Mouse (Mus musculus) heart, postnatal 4 days (tissue): Measurements from ENCODE around the gene Shisal2b. TPM values are rescaled to one million over a fixed set of nuclear protein-coding genes. Genes with fewer than 3 reads are reported as not detected.

Experiments used
- DNase-seq: peaks from one replicate; pipeline ENCODE4 v3.0.0; 2021
- total RNA-seq, 2 experiments: library from RNA; stranded (reverse); gene quantifications; 2 replicates each; pipeline ENCODE4 v1.2.3; 2021

Gene Shisal2b
- total RNA-seq, 2 experiments from 2014 or later = 0.20 to 0.38 TPM

DNA sequence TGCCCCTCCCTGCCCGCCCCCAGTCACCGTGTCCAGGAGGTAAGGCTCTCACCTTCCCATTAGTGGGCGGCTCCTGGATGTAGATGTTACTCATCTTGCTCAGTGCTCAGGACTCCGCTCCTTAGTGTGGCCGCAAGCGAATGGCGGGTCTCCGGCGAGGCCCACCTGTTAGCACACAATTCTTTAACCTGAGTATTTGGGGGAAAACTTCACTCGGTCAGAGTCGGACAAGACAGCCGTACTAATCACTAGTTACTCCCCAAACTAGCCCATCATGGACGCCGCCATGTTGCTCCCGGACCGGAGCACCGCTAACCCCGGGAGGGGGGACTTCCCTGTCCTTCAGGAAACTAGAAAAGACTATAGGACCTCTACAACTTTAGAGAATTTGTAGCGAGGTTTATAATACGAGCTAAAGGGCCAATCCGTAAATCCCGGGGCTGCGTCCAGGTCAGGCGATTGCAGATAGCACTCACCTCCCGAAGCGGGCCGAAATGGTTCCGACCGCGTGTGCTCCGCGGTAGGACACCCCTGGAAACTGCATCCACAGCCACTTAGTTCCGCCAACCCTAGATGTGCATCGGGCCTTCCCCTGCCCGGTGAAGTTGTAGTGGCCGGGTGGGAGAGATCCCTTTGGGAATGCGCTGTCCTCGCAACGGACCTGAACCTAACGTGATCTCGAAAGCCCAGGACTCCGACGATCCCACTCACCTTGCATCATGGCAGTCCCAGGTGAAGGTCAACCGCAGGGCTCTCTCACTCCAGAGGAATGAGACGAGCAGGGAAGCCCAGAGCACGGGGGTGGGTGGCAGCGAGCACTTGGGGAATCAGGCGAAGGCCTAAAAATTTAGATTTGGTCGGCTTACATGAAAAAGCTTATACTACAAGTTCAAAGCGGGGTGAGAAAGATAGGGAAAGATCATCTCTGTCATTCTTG is 46.8 kb downstream of the Shisal2b start, which contains the start of gene Cwc27:
Gene Cwc27 (minus strand): TSS at position 508 of the 937 bp plus-strand sequence.
- DNase-seq = peak; percentile 84

- DNase-seq = no peak
Observed at GRCm38 (mm10) chr13:104816270-104816634, 47.4 kb downstream of the Shisal2b start.

DNA sequence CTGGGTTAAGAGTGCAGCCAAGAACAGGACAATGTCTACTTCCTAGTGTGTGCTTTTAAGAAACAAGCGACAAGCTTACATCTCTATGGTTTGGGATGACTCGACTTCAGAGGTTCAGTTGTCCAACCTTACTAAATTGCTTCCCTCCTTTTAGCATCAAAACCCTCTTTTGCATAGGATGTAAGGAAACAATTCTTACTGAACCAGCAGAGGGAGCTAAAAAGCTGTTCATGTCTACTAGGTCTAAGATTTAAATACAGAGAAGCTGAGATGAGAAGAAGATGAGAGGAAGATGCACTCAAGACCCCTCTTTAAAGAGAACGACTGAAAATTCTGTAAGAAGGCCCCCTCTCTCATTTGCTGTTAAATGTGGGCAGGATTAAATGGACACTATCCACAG is 58.0 kb downstream of the Shisal2b start:
- no peak for DNase-seq

- DNase-seq = no peak
Observed at GRCm38 (mm10) chr13:104799566-104800182, 64.0 kb downstream of the Shisal2b start.

DNA sequence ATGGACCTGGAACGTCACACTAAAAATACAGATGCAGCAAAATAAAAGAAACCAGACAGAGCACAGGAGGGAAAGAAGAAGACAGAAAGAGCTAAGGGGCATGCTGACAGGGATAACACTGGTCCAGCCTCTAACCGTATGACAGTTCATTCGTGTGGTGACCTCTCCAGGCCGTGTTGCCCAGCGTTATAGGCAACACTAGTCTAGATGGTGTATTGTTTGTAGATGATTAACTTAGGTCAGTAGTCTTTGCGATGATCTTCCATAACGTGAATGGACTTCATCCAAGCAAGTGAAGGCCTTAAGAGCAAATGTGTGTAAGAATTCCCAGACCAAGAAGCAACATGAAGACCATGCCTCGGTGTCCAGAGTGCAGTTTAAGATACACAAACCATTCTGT is 64.6 kb downstream of the Shisal2b start:
- no peak for DNase-seq

Other genes with a start within 250 kb of the Shisal2b start
- 10 to 100 TPM; 17.6 to 19.6 TPM for gene Srek1ip1, start 71.4 kb downstream of the Shisal2b start, total RNA-seq
- 10 to 100 TPM; 23.1 to 25.5 TPM for gene Cwc27, start 46.8 kb downstream of the Shisal2b start, total RNA-seq
- gene Rgs7bp, start 191.0 kb upstream of the Shisal2b start, total RNA-seq = 1 to 10 TPM; 6.7 to 7.6 TPM
- gene 4933425L06Rik, start 218.2 kb upstream of the Shisal2b start, total RNA-seq = not detected